Mouse (Mus musculus) lung, postnatal 0 days (tissue): ENCODE data around the gene Nit2. TPM values are rescaled to one million over a fixed set of nuclear protein-coding genes. Genes with fewer than 3 reads are reported as not detected.

Experiments
- ATAC-seq: fragments of 200-750 bp; cut with Nextera tagmentation; 2 replicates; pipeline ENCODE4 v1.8.0; 2017; ENCODE audit warnings: moderate library complexity
- DNase-seq: peaks from one replicate; pipeline ENCODE4 v3.0.0-alpha.2; 2016; ENCODE audit warnings: low spot score
- H3K27ac ChIP-seq: fragments of 300-500 bp; sonication (generic); 2 replicates; pipeline ENCODE4 v1.5.1; 2014; ENCODE audit warnings: antibody characterized with exemption, mild to moderate bottlenecking, low read length, mixed read lengths
- H3K27me3 ChIP-seq: fragments of 300-500 bp; sonication (generic); replicated peaks from 2 replicates; pipeline ENCODE4 v1.6.1; 2014; ENCODE audit warnings: low read length, mixed read lengths; ENCODE audit not compliant: insufficient read depth
- H3K36me3 ChIP-seq: fragments of 300-500 bp; sonication (generic); 2 replicates; pipeline ENCODE4 v1.6.1; 2014; ENCODE audit warnings: low read length, mixed read lengths; ENCODE audit not compliant: insufficient read depth
- H3K4me1 ChIP-seq: fragments of 300-500 bp; sonication (generic); 2 replicates; pipeline ENCODE4 v1.6.1; 2014; ENCODE audit warnings: antibody characterized with exemption, low read depth, low read length, mixed read lengths; ENCODE audit not compliant: insufficient read depth
- H3K4me2 ChIP-seq: fragments of 300-500 bp; sonication (generic); replicated peaks from 2 replicates; pipeline ENCODE4 v1.6.1; 2014; ENCODE audit warnings: low read depth, mild to moderate bottlenecking, low read length, moderate library complexity, mixed read lengths
- H3K4me3 ChIP-seq: fragments of 300-500 bp; sonication (generic); 2 replicates; pipeline ENCODE4 v1.5.1; 2014; ENCODE audit warnings: low read depth, low read length
- H3K9ac ChIP-seq: fragments of 300-500 bp; sonication (generic); replicated peaks from 2 replicates; pipeline ENCODE4 v1.6.1; 2014; ENCODE audit warnings: low read depth, mild to moderate bottlenecking
- H3K9me3 ChIP-seq: fragments of 300-500 bp; sonication (generic); 2 replicates; pipeline ENCODE4 v1.6.1; 2016; ENCODE audit warnings: low read length, mixed read lengths
- CTCF ChIP-seq: IDR thresholded peaks from 2 replicates; pipeline ENCODE4 v1.5.1; 2016; ENCODE audit warnings: antibody characterized with exemption, mild to moderate bottlenecking
- EP300 ChIP-seq: IDR thresholded peaks from 2 replicates; pipeline ENCODE4 v1.6.1; 2016; ENCODE audit warnings: antibody characterized with exemption, mild to moderate bottlenecking, control low read depth
- WGBS: fragments of 180-500 bp; shearing (Covaris S2); extraction: QIAGEN DNeasy Blood & Tissue Kit; methylation state at CpG from one replicate; pipeline ENCODE4 v1.1.7; 2014; 5-methylcytosine and 5-hydroxymethylcytosine counted together
- polyA plus RNA-seq: library from polyadenylated mRNA; unstranded; fragments of >200 nt; fragmentation: Nextera tagmentation; extraction: Ambion mirVana; gene quantifications from 2 replicates; pipeline ENCODE4 v1.2.1, GENCODE M21; 2015

Nit2 gene
- polyA plus RNA-seq, 1 experiment from 2014 or later = 35.8 TPM

- TF ChIP-seq CTCF (no peak), EP300 (no peak)
- Histone ChIP-seq H3K4me3 (no peak overlapping the region), H3K4me2 (no peak overlapping the region), H3K9me3 (no peaks in the 10 kb centered on the region), H3K9ac (no peak overlapping the region), H3K36me3 (0 out of 2 replicates have a peak, but pooled peaks cover 8% of the 10 kb centered on the region), H3K27me3 (no peaks in the 10 kb centered on the region), H3K4me1 (peaks cover 2% of the 10 kb centered on the region; the same call in 1 of the 2 replicates), H3K27ac (no peak overlapping the region)
- DNase-seq = no peak
- 83% methylated on average over 3 of the region's 3 CpGs for WGBS
- no peak for ATAC-seq
These were observed 36.3 kb downstream of the Nit2 start for GRCm38 (mm10) chr16:57130752-57131400.

- H3K4me2 ChIP-seq = no peak overlapping the region
- H3K27ac ChIP-seq = no peak overlapping the region
- H3K4me3 ChIP-seq = no peak overlapping the region
- 60% methylated on average over 2 of the region's 2 CpGs for WGBS
- H3K4me1 ChIP-seq = peaks cover 10% of the 10 kb centered on the region; the same call in 1 of the 2 replicates
- H3K27me3 ChIP-seq = no peaks in the 10 kb centered on the region
- TF ChIP-seq EP300 (no peak), CTCF (no peak)
- no peak overlapping the region for H3K9ac ChIP-seq
- ATAC-seq (no peak), DNase-seq (no peak)
- no peaks in the 10 kb centered on the region for H3K36me3 ChIP-seq
- no peaks in the 10 kb centered on the region for H3K9me3 ChIP-seq
These were observed 39.3 kb downstream of the Nit2 start for GRCm38 (mm10) chr16:57127825-57128224.

GRCm38 (mm10) chr16:57126268-57126667 is 40.9 kb downstream of the Nit2 start:
- Histone ChIP-seq H3K4me3 (no peak overlapping the region), H3K36me3 (no peaks in the 10 kb centered on the region), H3K27me3 (no peaks in the 10 kb centered on the region), H3K9me3 (no peaks in the 10 kb centered on the region), H3K4me2 (no peak overlapping the region), H3K4me1 (peaks cover 10% of the 10 kb centered on the region; the same call in 1 of the 2 replicates), H3K9ac (no peak overlapping the region), H3K27ac (no peak overlapping the region)
- WGBS = 53% methylated on average over 4 of the region's 4 CpGs
- DNase-seq = peak; percentile 35
- TF ChIP-seq EP300 (no peak), CTCF (no peak)
- no peak for ATAC-seq

GRCm38 (mm10) chr16:57122682-57123445 is 44.3 kb downstream of the Nit2 start:
- H3K4me2 ChIP-seq = peak overlapping the region; percentile 81
- TF ChIP-seq CTCF = no peak
- no peak for TF ChIP-seq EP300
- no peak overlapping the region for H3K9ac ChIP-seq
- H3K4me1 ChIP-seq = peaks cover 10% of the 10 kb centered on the region; the same call in 1 of the 2 replicates
- H3K9me3 ChIP-seq = no peaks in the 10 kb centered on the region
- peak overlapping the region; percentile 99 for H3K4me3 ChIP-seq
- WGBS = 26% methylated on average over 6 of the region's 6 CpGs
- ATAC-seq (no peak), DNase-seq (peak; percentile 49)
- no peak overlapping the region for H3K27ac ChIP-seq
- no peaks in the 10 kb centered on the region for H3K36me3 ChIP-seq
- H3K27me3 ChIP-seq = no peaks in the 10 kb centered on the region

GRCm38 (mm10) chr16:57121816-57122415 is 45.2 kb downstream of the Nit2 start:
- WGBS = under 1% methylated on average over 45 of the region's 59 CpGs
- Histone ChIP-seq H3K27ac (peak overlapping the region; percentile 95), H3K36me3 (no peaks in the 10 kb centered on the region), H3K4me3 (peak overlapping the region; percentile 99), H3K4me2 (peak overlapping the region; percentile 81), H3K27me3 (no peaks in the 10 kb centered on the region), H3K9me3 (no peaks in the 10 kb centered on the region), H3K4me1 (peaks cover 10% of the 10 kb centered on the region; the same call in 1 of the 2 replicates), H3K9ac (peak overlapping the region; percentile 94)
- no peak for TF ChIP-seq CTCF
- no peak for TF ChIP-seq EP300
- ATAC-seq = peak; percentile 12; the same call in 1 of the 2 replicates
- DNase-seq = peak; percentile 47
